Mouse (Mus musculus) intestine, embryonic 14.5 days (tissue): ENCODE data around the gene Tex14. TPM values are rescaled to one million over a fixed set of nuclear protein-coding genes. Genes with fewer than 3 reads are reported as not detected.

Experiments used
- ATAC-seq: fragments of 200-750 bp; cut with Nextera tagmentation; replicated peaks from 2 replicates; pipeline ENCODE4 v1.8.0; 2017; ENCODE audit warnings: low read depth, moderate number of reproducible peaks, moderate TSS enrichment, moderate library complexity; ENCODE audit not compliant: low FRiP score, low TSS enrichment
- DNase-seq: peaks from one replicate; pipeline ENCODE4 v3.0.0-alpha.2; 2018; ENCODE audit warnings: low spot score
- H3K27ac ChIP-seq: fragments of 300-500 bp; sonication (generic); 2 replicates; pipeline ENCODE4 v1.5.1; 2014; ENCODE audit warnings: low read depth, mild to moderate bottlenecking, control low read depth
- H3K27me3 ChIP-seq: fragments of 300-500 bp; sonication (generic); replicated peaks from 2 replicates; pipeline ENCODE4 v1.6.1; 2014; ENCODE audit warnings: low read length, control low read depth; ENCODE audit not compliant: control insufficient read depth, insufficient read depth
- H3K36me3 ChIP-seq: fragments of 300-500 bp; sonication (generic); 2 replicates; pipeline ENCODE4 v1.6.1; 2014; ENCODE audit warnings: low read length, control low read depth; ENCODE audit not compliant: control insufficient read depth, insufficient read depth
- H3K4me1 ChIP-seq: fragments of 300-500 bp; sonication (generic); replicated peaks from 2 replicates; pipeline ENCODE4 v1.6.1; 2014; ENCODE audit warnings: low read length, control low read depth, mixed read lengths; ENCODE audit not compliant: control insufficient read depth, insufficient read depth
- H3K4me2 ChIP-seq: fragments of 300-500 bp; sonication (generic); 2 replicates; pipeline ENCODE4 v1.6.1; 2014; ENCODE audit warnings: low read length
- H3K4me3 ChIP-seq: fragments of 300-500 bp; sonication (generic); 2 replicates; pipeline ENCODE4 v1.5.1; 2014; ENCODE audit warnings: low read depth, low read length, control low read depth, mixed read lengths
- H3K9ac ChIP-seq: fragments of 300-500 bp; sonication (generic); 2 replicates; pipeline ENCODE4 v1.6.1; 2014; ENCODE audit warnings: mild to moderate bottlenecking, low read length
- H3K9me3 ChIP-seq: fragments of 300-500 bp; sonication (generic); 2 replicates; pipeline ENCODE4 v1.6.1; 2016; ENCODE audit warnings: low read length, control low read depth; ENCODE audit not compliant: control insufficient read depth
- WGBS: fragments of 180-500 bp; shearing (Covaris S2); extraction: QIAGEN DNeasy Blood & Tissue Kit; methylation state at CpG from one replicate; pipeline ENCODE4 v1.1.7; 2014; 5-methylcytosine and 5-hydroxymethylcytosine counted together
- polyA plus RNA-seq: library from polyadenylated mRNA; unstranded; fragments of >200 nt; fragmentation: Nextera tagmentation; extraction: Ambion mirVana; gene quantifications from 2 replicates; pipeline ENCODE4 v1.2.1, GENCODE M21; 2014

Gene Tex14
- 0.65 and 1.4 TPM in 2 replicates for polyA plus RNA-seq

- WGBS: 77% methylated on average over 27 of the region's 27 CpGs
- Histone ChIP-seq H3K9ac (peak within 1 kb of the TSS; percentile 73), H3K36me3 (no peaks in the 10 kb centered on the region), H3K9me3 (no peaks in the 10 kb centered on the region), H3K27me3 (no peaks in the 10 kb centered on the region), H3K4me3 (peak within 1 kb of the TSS; percentile 56), H3K27ac (peak within 1 kb of the TSS; percentile 88), H3K4me1 (0 out of 2 replicates have a peak, but pooled peaks cover 3% of the 10 kb centered on the region), H3K4me2 (peak within 1 kb of the TSS; percentile 68)
- peak; percentile 21; the same call in 1 of the 2 replicates for ATAC-seq
- no peak for DNase-seq
Measured at GRCm38 (mm10) chr11:87404876-87405275, at the start of gene Tex14, which contains the start of gene Rad51c. Tex14 (plus strand) TSS chr11:87405065. Rad51c (minus strand) TSS chr11:87404954.

GRCm38 (mm10) chr11:87357317-87358300, 47.3 kb upstream of the Tex14 start:
- ATAC-seq: no peak
- H3K9ac ChIP-seq: peak overlapping the region; percentile 46; the same call in 1 of the 2 replicates
- peak overlapping the region; percentile 72 for H3K4me3 ChIP-seq
- peak overlapping the region; percentile 92 for H3K4me2 ChIP-seq
- no peaks in the 10 kb centered on the region for H3K9me3 ChIP-seq
- H3K4me1 ChIP-seq: 0 out of 2 replicates have a peak, but pooled peaks cover 8% of the 10 kb centered on the region
- peaks cover 50% of the 10 kb centered on the region for H3K27me3 ChIP-seq
- H3K36me3 ChIP-seq: no peaks in the 10 kb centered on the region
- WGBS: 7% methylated on average over 29 of the region's 31 CpGs
- H3K27ac ChIP-seq: no peak overlapping the region
- DNase-seq: peak; percentile 61

DNA sequence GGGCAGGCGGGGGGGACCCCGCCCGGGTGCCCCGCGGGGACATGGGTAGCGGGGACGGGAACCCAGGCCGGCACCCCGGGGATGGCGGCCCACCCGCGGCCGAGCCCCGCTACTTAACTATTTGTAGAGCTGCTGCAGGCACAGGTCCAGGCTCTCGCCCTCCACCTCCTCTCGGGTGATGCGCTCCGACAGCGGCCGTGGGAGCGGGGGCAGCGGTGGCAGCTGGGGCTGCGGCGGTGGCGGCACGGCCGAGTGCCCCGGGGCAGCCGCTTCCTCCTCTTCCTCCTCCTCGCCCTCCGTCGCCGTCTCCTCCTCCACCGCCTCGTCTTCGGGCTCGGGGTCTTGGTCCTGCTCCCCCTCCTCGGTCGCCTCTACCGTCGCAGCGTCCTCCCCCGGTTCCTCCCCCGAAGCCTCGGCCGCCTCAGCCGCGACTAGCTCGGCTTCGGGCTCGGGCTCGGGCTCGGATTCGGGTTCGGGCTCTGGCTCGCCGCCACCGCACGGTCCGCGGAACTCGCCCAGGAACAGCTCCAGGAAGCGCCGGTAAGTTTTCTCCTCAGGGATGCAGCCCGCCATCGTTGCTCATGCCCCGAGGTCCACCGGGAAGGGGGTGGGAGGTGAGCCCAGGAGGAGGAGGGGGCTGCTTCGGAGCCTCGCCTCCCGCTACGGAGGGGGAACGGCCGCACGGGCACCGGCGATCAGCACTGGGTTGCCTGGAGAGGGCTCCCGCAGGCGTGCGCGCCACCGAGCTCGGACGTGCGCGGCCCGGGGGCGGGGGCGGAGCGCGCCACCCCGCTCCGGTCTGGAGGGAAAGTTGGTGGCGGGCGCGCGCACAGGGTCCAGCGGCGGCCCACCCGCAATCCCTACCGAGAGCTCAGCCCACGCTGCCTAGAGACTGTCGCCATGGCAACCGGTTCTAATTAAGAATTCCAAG, 46.3 kb upstream of the Tex14 start, which contains the start of gene Ppm1e:
Gene Ppm1e (minus strand): TSS at position 693 of the 931 bp plus-strand sequence.
- Histone ChIP-seq H3K27me3 (peaks cover 50% of the 10 kb centered on the region), H3K4me3 (peak within 1 kb of the TSS; percentile 72), H3K9ac (peak within 1 kb of the TSS; percentile 46), H3K4me1 (0 out of 2 replicates have a peak, but pooled peaks cover 8% of the 10 kb centered on the region), H3K27ac (no peak within 1 kb of the TSS), H3K9me3 (no peaks in the 10 kb centered on the region; the same call in 1 of the 2 replicates), H3K36me3 (no peaks in the 10 kb centered on the region), H3K4me2 (peak within 1 kb of the TSS; percentile 92)
- ATAC-seq (peak; percentile 88), DNase-seq (peak; percentile 89)
- under 1% methylated on average over 98 of the region's 104 CpGs for WGBS

DNA sequence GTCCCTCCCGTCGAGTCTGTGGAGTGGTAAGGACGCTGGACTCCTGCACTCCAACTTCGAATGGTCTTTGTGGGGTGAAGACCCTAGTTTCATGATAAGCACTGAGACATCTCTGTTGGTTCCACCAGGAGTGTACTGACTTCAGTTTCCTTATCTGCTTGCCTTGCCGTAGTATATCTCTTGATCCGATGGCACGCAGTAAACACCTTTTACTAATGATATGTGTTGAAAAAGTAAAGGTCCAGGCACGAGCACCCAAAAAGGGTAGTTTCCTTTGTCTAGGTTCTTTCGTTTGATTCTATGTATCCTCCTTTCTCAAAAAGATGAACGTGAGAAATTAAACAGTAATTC, 45.6 kb upstream of the Tex14 start:
- ATAC-seq (no peak), DNase-seq (no peak)

DNA sequence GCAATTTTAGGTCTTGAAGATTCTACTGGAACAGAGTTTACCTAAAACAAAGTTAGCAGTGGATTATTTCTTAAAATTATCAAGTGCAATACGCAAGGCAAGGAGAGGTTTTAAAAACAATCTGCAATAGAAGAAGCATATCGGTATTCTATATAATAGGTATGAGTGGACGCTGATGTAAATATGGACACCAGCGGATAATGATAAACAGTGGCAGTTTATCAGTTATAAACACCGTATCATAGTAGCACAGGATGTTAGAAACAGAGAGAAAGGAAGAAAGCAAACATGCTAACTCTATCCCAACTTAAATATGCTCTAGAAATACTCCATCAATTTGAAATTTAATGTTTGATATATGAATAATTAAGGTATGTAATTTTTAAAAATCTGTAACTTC, 39.7 kb upstream of the Tex14 start:
- no peak overlapping the region for H3K9ac ChIP-seq
- peaks cover 13% of the 10 kb centered on the region for H3K27me3 ChIP-seq
- H3K9me3 ChIP-seq: no peaks in the 10 kb centered on the region; the same call in 1 of the 2 replicates
- H3K4me1 ChIP-seq: no peaks in the 10 kb centered on the region
- no peak for ATAC-seq
- no peak overlapping the region for H3K4me3 ChIP-seq
- no peak overlapping the region for H3K4me2 ChIP-seq
- no peak overlapping the region for H3K27ac ChIP-seq
- 81% methylated on average over 5 of the region's 5 CpGs for WGBS
- no peak for DNase-seq
- no peaks in the 10 kb centered on the region for H3K36me3 ChIP-seq

More for the DNA sequence above, 45.6 kb upstream of the Tex14 start:
- Histone ChIP-seq H3K4me1 (0 out of 2 replicates have a peak, but pooled peaks cover 8% of the 10 kb centered on the region), H3K9me3 (no peaks in the 10 kb centered on the region; the same call in 1 of the 2 replicates), H3K4me3 (peak overlapping the region; percentile 72), H3K9ac (no peak overlapping the region), H3K4me2 (peak overlapping the region; percentile 92), H3K27ac (no peak overlapping the region), H3K27me3 (peaks cover 50% of the 10 kb centered on the region), H3K36me3 (no peaks in the 10 kb centered on the region)
- 14% methylated on average over 10 of the region's 10 CpGs for WGBS

- H3K4me2 ChIP-seq: no peak overlapping the region
- no peaks in the 10 kb centered on the region; the same call in 1 of the 2 replicates for H3K9me3 ChIP-seq
- H3K36me3 ChIP-seq: no peaks in the 10 kb centered on the region
- DNase-seq: no peak
- ATAC-seq: no peak
- H3K27me3 ChIP-seq: no peaks in the 10 kb centered on the region
- H3K4me1 ChIP-seq: no peaks in the 10 kb centered on the region
- H3K4me3 ChIP-seq: no peak overlapping the region
- no peak overlapping the region for H3K27ac ChIP-seq
- 88% methylated on average over 7 of the region's 7 CpGs for WGBS
- no peak overlapping the region for H3K9ac ChIP-seq
Measured at GRCm38 (mm10) chr11:87367061-87367460, 37.8 kb upstream of the Tex14 start.

DNA sequence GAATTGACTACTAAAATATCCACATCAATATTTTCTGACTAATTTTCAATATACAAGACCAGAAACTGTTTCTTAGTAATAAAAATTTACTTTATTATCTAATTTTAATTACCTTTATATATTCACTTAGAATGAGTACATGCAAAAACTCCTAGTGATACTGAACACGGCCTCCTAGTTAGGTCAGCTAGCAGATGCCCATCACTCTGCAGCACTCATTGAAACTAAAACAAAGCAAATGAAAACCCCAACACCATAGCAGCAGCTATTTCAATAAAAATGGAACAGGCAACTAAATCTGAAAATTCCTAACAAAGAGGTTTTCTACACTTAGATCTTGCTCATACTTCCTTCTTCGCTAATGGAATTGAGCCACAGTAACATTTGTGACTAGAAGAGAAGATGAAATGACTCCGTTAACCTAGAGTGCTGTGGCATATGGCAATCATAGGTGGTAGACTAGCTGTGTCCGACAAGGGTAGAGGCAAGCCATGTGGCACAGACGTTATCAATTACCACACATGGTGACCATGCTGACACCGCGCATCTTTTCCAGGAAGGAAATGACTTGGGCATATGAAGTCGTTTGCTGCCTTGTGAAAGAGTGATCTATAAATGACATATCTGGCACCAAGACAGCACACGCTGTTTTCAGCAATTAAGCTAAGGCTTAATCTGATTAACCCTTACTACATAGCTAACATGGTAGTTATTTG, 36.8 kb upstream of the Tex14 start:
- ATAC-seq: no peak

More for the DNA sequence above, 36.8 kb upstream of the Tex14 start:
- Histone ChIP-seq H3K27me3 (no peaks in the 10 kb centered on the region), H3K9ac (no peak overlapping the region), H3K36me3 (no peaks in the 10 kb centered on the region), H3K27ac (no peak overlapping the region), H3K4me2 (no peak overlapping the region), H3K4me3 (no peak overlapping the region), H3K4me1 (no peaks in the 10 kb centered on the region), H3K9me3 (no peaks in the 10 kb centered on the region; the same call in 1 of the 2 replicates)
- 79% methylated on average over 9 of the region's 9 CpGs for WGBS
- no peak for DNase-seq
